Mouse (Mus musculus): ENCODE measurements at regions not wholly inside any gene's neighbourhood (a gene's known extent, or its start where the extent isn't known, plus 50 kb on each side); places are given as distances from the start of the nearest gene placed in this dataset.
"Not testable (repeated sequence)": the region's sequence is repeated elsewhere in the genome, so short reads cannot be mapped to it uniquely, and the experiment has no call there.

GRCm38 (mm10) chr6:31822186-31823085, 227.6 kb upstream of the 1700012A03Rik start:
- no peak overlapping the region for H3K27ac ChIP-seq (ENCODE audit: insufficient read depth, low read depth, low read length)
- H3K4me1 ChIP-seq (ENCODE audit: control insufficient read depth, insufficient read depth, low read length): peaks cover 8% of the 10 kb centered on the region
- no peak overlapping the region for H3K4me3 ChIP-seq (ENCODE audit: insufficient read depth, low read length)
- TF ChIP-seq CTCF (IDR thresholded peaks at IDR 0.05; ENCODE audit: low read depth, low read length) (no peak), POLR2A (IDR thresholded peaks at IDR 0.05; ENCODE audit: borderline replicate concordance, low read depth, low read length) (no peak)

GRCm38 (mm10) chr6:31821621-31822020, 228.4 kb upstream of the 1700012A03Rik start:
- TF ChIP-seq CTCF (IDR thresholded peaks at IDR 0.05; ENCODE audit: low read depth, low read length) (no peak), POLR2A (IDR thresholded peaks at IDR 0.05; ENCODE audit: borderline replicate concordance, low read depth, low read length) (no peak)
- H3K27ac ChIP-seq (ENCODE audit: insufficient read depth, low read depth, low read length): no peak overlapping the region
- H3K4me1 ChIP-seq (ENCODE audit: control insufficient read depth, insufficient read depth, low read length): peaks cover 8% of the 10 kb centered on the region
- no peak overlapping the region for H3K4me3 ChIP-seq (ENCODE audit: insufficient read depth, low read length)

GRCm38 (mm10) chr6:31817640-31818039, 232.4 kb upstream of the 1700012A03Rik start:
- TF ChIP-seq CTCF (IDR thresholded peaks at IDR 0.05; ENCODE audit: low read depth, low read length): no peak
- no peak for TF ChIP-seq POLR2A (IDR thresholded peaks at IDR 0.05; ENCODE audit: borderline replicate concordance, low read depth, low read length)
- no peak overlapping the region for H3K4me3 ChIP-seq (ENCODE audit: insufficient read depth, low read length)
- no peak overlapping the region for H3K27ac ChIP-seq (ENCODE audit: insufficient read depth, low read depth, low read length)
- H3K4me1 ChIP-seq (ENCODE audit: control insufficient read depth, insufficient read depth, low read length): peaks cover 14% of the 10 kb centered on the region

GRCm38 (mm10) chr6:31811890-31812289, 238.2 kb upstream of the 1700012A03Rik start:
- Histone ChIP-seq H3K27ac (ENCODE audit: insufficient read depth, low read depth, low read length) (no peak overlapping the region), H3K4me3 (ENCODE audit: insufficient read depth, low read length) (no peak overlapping the region), H3K4me1 (ENCODE audit: control insufficient read depth, insufficient read depth, low read length) (peaks cover 23% of the 10 kb centered on the region)
- TF ChIP-seq CTCF (IDR thresholded peaks at IDR 0.05; ENCODE audit: low read depth, low read length): no peak
- no peak for TF ChIP-seq POLR2A (IDR thresholded peaks at IDR 0.05; ENCODE audit: borderline replicate concordance, low read depth, low read length)

DNA sequence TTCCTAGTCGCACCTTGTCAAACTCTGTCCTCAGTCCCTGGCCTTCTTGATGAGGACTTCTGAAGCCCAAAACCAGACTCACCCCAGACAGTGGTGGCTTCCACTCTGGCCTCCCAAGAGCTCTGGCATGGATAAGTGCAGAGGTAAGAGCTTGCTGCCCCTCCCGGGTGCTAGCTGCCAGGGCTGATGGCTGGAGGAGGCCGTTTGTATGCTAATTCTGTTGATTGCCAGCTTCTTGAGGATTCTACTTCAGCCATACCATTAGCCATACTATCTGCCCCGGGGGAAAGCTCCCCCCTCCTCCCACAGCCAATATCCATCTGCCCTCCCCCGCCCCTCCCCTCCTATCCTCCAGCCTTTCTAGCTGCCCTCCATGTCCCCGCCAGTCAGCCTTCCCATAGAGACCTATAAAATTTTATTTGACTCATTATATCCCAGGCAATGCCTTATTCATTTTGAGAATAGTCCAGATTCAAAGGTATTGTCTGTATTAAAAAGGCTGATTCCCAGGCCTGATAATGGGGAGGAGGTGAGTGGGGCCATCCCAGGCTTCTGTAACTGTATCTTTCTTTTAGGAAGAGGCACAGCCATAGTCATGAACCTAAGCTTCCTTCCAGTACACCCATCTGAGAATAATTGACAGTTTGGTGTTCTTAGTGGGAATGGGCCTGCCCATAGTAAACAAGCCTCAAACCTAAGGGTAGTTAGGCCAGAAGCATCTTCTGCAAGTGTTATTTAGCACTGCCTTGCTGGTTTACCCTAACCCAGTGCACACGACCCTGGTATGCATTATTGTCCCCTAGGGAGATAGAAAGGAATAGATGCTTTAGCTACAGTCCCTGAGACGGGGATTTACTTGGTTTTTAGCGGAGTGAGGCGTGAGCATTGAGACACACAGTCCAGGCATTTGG, 239.2 kb upstream of the 1700012A03Rik start:
- H3K4me1 ChIP-seq (ENCODE audit: control insufficient read depth, insufficient read depth, low read length): peaks cover 23% of the 10 kb centered on the region
- H3K27ac ChIP-seq (ENCODE audit: insufficient read depth, low read depth, low read length): no peak overlapping the region
- no peak overlapping the region for H3K4me3 ChIP-seq (ENCODE audit: insufficient read depth, low read length)
- no peak for TF ChIP-seq POLR2A (IDR thresholded peaks at IDR 0.05; ENCODE audit: borderline replicate concordance, low read depth, low read length)
- TF ChIP-seq CTCF (IDR thresholded peaks at IDR 0.05; ENCODE audit: low read depth, low read length): no peak

- not testable (repeated sequence) for H3K4me1 ChIP-seq (ENCODE audit: control insufficient read depth, insufficient read depth, low read length); H3K27ac ChIP-seq (ENCODE audit: insufficient read depth, low read depth, low read length); H3K4me3 ChIP-seq (ENCODE audit: insufficient read depth, low read length)
These were observed 240.7 kb upstream of the Podxl start for GRCm38 (mm10) chr6:31804468-31804867.

DNA sequence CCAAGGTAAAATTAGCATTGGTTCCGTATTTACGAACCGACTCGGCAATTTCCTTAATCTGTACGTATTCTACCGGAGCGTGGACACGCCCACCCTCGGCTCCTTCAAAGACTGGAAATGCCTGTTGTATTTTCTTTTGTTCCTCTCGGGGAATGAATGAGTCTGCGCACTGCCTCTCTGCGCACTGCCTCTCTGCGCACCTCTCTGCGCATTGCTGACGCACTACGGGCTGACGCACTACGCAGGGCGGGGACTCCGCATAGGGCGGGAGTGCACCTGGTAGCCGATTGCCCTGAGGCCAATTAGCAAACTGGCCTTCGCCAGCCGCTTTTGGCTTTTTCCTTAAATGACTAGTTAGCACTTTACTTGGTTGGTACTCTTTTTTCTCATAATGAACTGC, 239.4 kb upstream of the Podxl start:
- not testable (repeated sequence) for H3K4me1 ChIP-seq (ENCODE audit: control insufficient read depth, insufficient read depth, low read length); H3K4me3 ChIP-seq (ENCODE audit: insufficient read depth, low read length); H3K27ac ChIP-seq (ENCODE audit: insufficient read depth, low read depth, low read length)

DNA sequence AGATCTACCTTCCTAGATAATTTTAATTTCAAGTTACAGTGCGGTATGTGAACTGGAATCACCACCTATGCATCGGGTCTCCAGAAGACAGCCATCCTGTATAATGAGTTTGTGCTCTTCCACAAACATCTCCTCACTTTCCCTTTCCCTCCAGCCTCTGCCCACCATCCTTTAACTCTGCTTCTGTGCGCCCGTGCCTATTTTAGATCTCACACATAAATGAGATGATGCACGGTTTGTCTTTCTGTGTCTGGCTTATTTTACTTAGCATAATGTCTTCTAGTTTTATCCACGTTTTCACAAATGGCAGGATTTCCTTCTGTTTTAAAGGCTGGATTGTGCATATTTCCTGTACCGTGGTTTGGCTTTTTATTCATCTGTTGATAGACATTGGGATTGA, 227.8 kb upstream of the Podxl start:
- no peak for TF ChIP-seq POLR2A (IDR thresholded peaks at IDR 0.05; ENCODE audit: borderline replicate concordance, low read depth, low read length)
- no peak for TF ChIP-seq CTCF (IDR thresholded peaks at IDR 0.05; ENCODE audit: low read depth, low read length)
- Histone ChIP-seq H3K4me1 (ENCODE audit: control insufficient read depth, insufficient read depth, low read length) (no peaks in the 10 kb centered on the region), H3K4me3 (ENCODE audit: insufficient read depth, low read length) (no peak overlapping the region), H3K27ac (ENCODE audit: insufficient read depth, low read depth, low read length) (no peak overlapping the region)

DNA sequence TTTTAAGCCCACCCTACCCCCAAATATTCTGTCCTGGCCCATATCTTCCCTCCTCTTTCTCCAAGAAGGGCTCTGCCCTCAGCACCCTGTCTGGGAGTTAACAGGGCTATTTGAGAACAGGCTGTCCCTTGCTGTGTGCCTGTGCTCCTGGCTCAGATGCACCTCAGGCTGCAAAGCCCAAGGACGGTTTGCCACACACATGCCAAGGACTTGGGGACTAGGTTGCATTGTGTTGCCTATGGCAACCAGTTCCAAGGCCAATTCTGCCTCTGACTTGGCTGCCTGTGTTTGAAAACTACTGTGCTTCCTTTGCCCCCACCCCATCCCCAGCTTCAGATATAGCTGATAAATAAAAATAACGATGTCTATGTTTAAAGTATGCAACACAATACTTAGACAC, 227.1 kb upstream of the Podxl start:
- no peaks in the 10 kb centered on the region for H3K4me1 ChIP-seq (ENCODE audit: control insufficient read depth, insufficient read depth, low read length)
- H3K27ac ChIP-seq (ENCODE audit: insufficient read depth, low read depth, low read length): no peak overlapping the region
- H3K4me3 ChIP-seq (ENCODE audit: insufficient read depth, low read length): no peak overlapping the region
- TF ChIP-seq POLR2A (IDR thresholded peaks at IDR 0.05; ENCODE audit: borderline replicate concordance, low read depth, low read length) (no peak), CTCF (IDR thresholded peaks at IDR 0.05; ENCODE audit: low read depth, low read length) (no peak)

DNA sequence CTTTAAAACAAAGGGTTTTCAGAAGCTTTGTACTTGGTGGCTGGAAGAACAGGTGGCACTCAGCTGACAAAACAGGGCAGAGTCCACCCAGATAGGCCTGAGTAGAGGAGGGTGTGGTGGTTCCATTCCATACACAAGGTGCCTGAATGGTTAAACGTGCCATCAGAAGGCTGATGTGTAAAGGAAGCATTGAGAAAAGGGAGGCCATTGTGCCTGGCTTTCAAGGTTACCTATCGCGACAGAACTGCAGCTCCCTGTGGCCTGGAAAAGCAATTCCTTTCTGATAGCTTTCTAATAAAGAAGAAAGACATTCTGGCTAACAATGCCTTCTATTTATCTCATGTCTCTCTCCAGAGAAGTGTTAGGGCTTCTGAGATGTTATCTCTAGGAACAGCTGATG, 213.1 kb upstream of the Podxl start:
- no peak overlapping the region for H3K4me3 ChIP-seq (ENCODE audit: insufficient read depth, low read length)
- H3K27ac ChIP-seq (ENCODE audit: insufficient read depth, low read depth, low read length): no peak overlapping the region
- TF ChIP-seq CTCF (IDR thresholded peaks at IDR 0.05; ENCODE audit: low read depth, low read length) (no peak), POLR2A (IDR thresholded peaks at IDR 0.05; ENCODE audit: borderline replicate concordance, low read depth, low read length) (no peak)
- H3K4me1 ChIP-seq (ENCODE audit: control insufficient read depth, insufficient read depth, low read length): no peaks in the 10 kb centered on the region

Data from bone marrow macrophage, adult 2 months (primary cell).